Mouse (Mus musculus): ENCODE data around the gene Rgs3. TPM values are rescaled to one million over a fixed set of nuclear protein-coding genes. Genes with fewer than 3 reads are reported as not detected.

Rgs3 gene
- polyA plus RNA-seq, 1 experiment from 2014 or later = 38.8 TPM

DNA sequence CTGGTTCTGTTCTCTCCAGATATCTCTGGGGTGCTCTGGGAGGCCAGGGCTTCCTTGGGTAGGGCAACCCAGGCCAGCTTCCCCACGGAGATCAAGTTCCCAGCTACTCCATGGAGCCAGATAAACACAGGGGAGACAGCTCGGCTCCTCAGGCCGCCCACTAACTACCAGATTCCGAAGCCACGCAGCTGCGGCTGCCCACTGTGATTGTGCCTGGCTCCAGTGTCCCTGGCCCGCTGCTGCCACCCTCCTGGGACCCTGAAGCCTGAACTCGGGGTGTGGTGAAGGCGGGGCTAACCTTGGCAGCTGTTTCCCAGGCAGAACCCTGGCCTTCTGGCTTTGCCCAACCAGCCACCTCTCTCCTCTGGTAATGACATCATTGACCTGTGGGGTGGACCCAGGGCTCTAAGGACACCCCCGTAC is 184.9 kb downstream of the Rgs3 start:
- WGBS = 27% methylated on average over 10 of the region's 10 CpGs
- peaks cover 37% of the 10 kb centered on the region for H3K4me1 ChIP-seq (ENCODE audit: control insufficient read depth, insufficient read depth, low read length)
- no peak overlapping the region for H3K4me2 ChIP-seq (ENCODE audit: low read depth, low read length)
- no peak overlapping the region for H3K9ac ChIP-seq (ENCODE audit: low read depth, low read length)
- DNase-seq (ENCODE audit: low spot score) (peak; percentile 81), ATAC-seq (ENCODE audit: low read depth) (peak; percentile 73)
- H3K4me3 ChIP-seq (ENCODE audit: low read depth, low read length) = no peak overlapping the region
- H3K36me3 ChIP-seq (ENCODE audit: control insufficient read depth, insufficient read depth, low read length) = no peaks in the 10 kb centered on the region
- H3K27ac ChIP-seq (replicated peaks; ENCODE audit: low read depth, low read length) = peak overlapping the region; percentile 52; the same call in 1 of the 2 replicates
- no peaks in the 10 kb centered on the region for H3K9me3 ChIP-seq (ENCODE audit: control insufficient read depth, low read length)
- no peaks in the 10 kb centered on the region for H3K27me3 ChIP-seq (replicated peaks; ENCODE audit: control insufficient read depth, insufficient read depth, low read length)

- ATAC-seq (ENCODE audit: low read depth) (no peak), DNase-seq (ENCODE audit: low spot score) (no peak)
- WGBS = 24% methylated on average over 1 of the region's 1 CpGs
- no peaks in the 10 kb centered on the region for H3K9me3 ChIP-seq (ENCODE audit: control insufficient read depth, low read length)
- H3K4me2 ChIP-seq (ENCODE audit: low read depth, low read length) = no peak overlapping the region
- no peaks in the 10 kb centered on the region for H3K36me3 ChIP-seq (ENCODE audit: control insufficient read depth, insufficient read depth, low read length)
- H3K4me1 ChIP-seq (ENCODE audit: control insufficient read depth, insufficient read depth, low read length) = peaks cover 37% of the 10 kb centered on the region
- no peak overlapping the region for H3K9ac ChIP-seq (ENCODE audit: low read depth, low read length)
- H3K4me3 ChIP-seq (ENCODE audit: low read depth, low read length) = no peak overlapping the region
- peak overlapping the region; percentile 54; the same call in 1 of the 2 replicates for H3K27ac ChIP-seq (replicated peaks; ENCODE audit: low read depth, low read length)
- no peaks in the 10 kb centered on the region for H3K27me3 ChIP-seq (replicated peaks; ENCODE audit: control insufficient read depth, insufficient read depth, low read length)
Measured at GRCm38 (mm10) chr4:62744985-62745638, 185.5 kb downstream of the Rgs3 start.

Other genes starting within 250 kb of the Rgs3 start
- 25.2 and 28.3 TPM in 2 replicates for gene Fkbp15, start 199.3 kb upstream of the Rgs3 start, polyA plus RNA-seq (2014; fragmentation: Nextera tagmentation; extraction: Ambion mirVana)
- gene Slc31a1, start 199.1 kb upstream of the Rgs3 start, polyA plus RNA-seq (2014; fragmentation: Nextera tagmentation; extraction: Ambion mirVana) = 46.5 and 49.0 TPM in 2 replicates
- 167 and 176 TPM in 2 replicates for gene Cdc26, start 151.2 kb upstream of the Rgs3 start, polyA plus RNA-seq (2014; fragmentation: Nextera tagmentation; extraction: Ambion mirVana)
- gene Prpf4, start 151.1 kb upstream of the Rgs3 start, polyA plus RNA-seq (2014; fragmentation: Nextera tagmentation; extraction: Ambion mirVana) = 16.4 and 17.9 TPM in 2 replicates
- gene Rnf183, start 124.6 kb upstream of the Rgs3 start, polyA plus RNA-seq (2014; fragmentation: Nextera tagmentation; extraction: Ambion mirVana) = 0.14 and 0.97 TPM in 2 replicates
- gene Wdr31, start 89.0 kb upstream of the Rgs3 start, polyA plus RNA-seq (2014; fragmentation: Nextera tagmentation; extraction: Ambion mirVana) = 5.3 and 5.4 TPM in 2 replicates
- gene Bspry, start 79.8 kb upstream of the Rgs3 start, polyA plus RNA-seq (2014; fragmentation: Nextera tagmentation; extraction: Ambion mirVana) = 8.1 and 8.7 TPM in 2 replicates
- 12.6 and 13.9 TPM in 2 replicates for gene Hdhd3, start 56.4 kb upstream of the Rgs3 start, polyA plus RNA-seq (2014; fragmentation: Nextera tagmentation; extraction: Ambion mirVana)
- gene Alad, start 39.9 kb upstream of the Rgs3 start, polyA plus RNA-seq (2014; fragmentation: Nextera tagmentation; extraction: Ambion mirVana) = 65.5 and 75.8 TPM in 2 replicates
- gene Pole3, start 34.8 kb upstream of the Rgs3 start, polyA plus RNA-seq (2014; fragmentation: Nextera tagmentation; extraction: Ambion mirVana) = 66.3 and 72.7 TPM in 2 replicates
- 0.37 and 0.43 TPM in 2 replicates for gene 4933430I17Rik, start 34.5 kb upstream of the Rgs3 start, polyA plus RNA-seq (2014; fragmentation: Nextera tagmentation; extraction: Ambion mirVana)

Measured in embryonic facial prominence, embryonic 14.5 days (tissue).